Mouse (Mus musculus) liver, adult 2 months (tissue): ENCODE data around the gene Dhrs13.

Experiments used
- CTCF ChIP-seq: fragments of 200-500 bp; IDR thresholded peaks from 2 replicates; pipeline ENCODE4 v1.5.1; 2011; ENCODE audit warnings: low read depth, low read length, control low read depth
- POLR2A ChIP-seq: fragments of 200-500 bp; IDR thresholded peaks from 2 replicates; pipeline ENCODE4 v1.6.1; 2011; ENCODE audit warnings: low read length, control low read depth; ENCODE audit not compliant: insufficient read depth; ENCODE audit errors: extremely low read depth

- TF ChIP-seq CTCF (no peak), POLR2A (no peak)
Observed at GRCm38 (mm10) chr11:78069130-78069529, 37.0 kb downstream of the Dhrs13 start.
